ENCODE assay signal across 21 mouse cellular contexts in the genomic region with DNA sequence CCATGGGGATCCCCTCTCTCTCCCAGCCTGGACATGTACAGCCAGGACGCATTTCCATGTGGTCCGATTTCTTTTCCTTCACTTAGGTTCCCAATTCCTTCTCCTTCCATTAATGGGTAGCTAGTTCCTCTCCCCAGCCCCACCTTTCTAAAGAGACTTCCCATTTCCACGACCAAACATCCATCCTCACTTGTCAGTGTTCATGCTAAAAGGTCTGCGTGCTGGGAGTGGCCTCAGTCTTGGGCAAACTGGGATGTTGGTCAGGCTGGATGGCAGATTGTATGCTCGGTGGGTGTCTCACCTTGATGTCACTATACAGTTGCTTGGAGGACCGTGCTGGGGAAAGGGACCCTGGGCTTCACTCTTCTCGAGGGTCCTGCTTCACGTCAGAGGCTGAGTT. TPM values are rescaled to one million over a fixed set of nuclear protein-coding genes. Genes with fewer than 3 reads are reported as not detected.
DNase-seq lines count a peak whose midpoint lies in the region; ATAC-seq and TF ChIP-seq lines count a peak whose summit lies in the region.
"Had no signal": no experiment of that assay in that cellular context is flagged by ENCODE, and none has a peak within 500 bp of the region (broad histone marks: within the 10 kb centered on the region; RNA-seq: fewer than 3 reads in every experiment).

No protein-coding gene starts in this region.

- H3K27ac ChIP-seq in intestine, embryonic 14.5 days (ENCODE audit: low read depth) = no peak overlapping the region
- H3K27ac ChIP-seq in intestine, postnatal 0 days (ENCODE audit: low read depth, low read length) = no peak overlapping the region
- H3K27ac ChIP-seq: embryonic facial prominence, embryonic 13.5 days; embryonic facial prominence, embryonic 15.5 days; forebrain, embryonic 10.5 days; forebrain, embryonic 12.5 days had no signal

- H3K4me3 ChIP-seq in intestine, embryonic 14.5 days (ENCODE audit: low read depth, low read length) = no peak overlapping the region
- no peak overlapping the region for H3K4me3 ChIP-seq in intestine, postnatal 0 days (ENCODE audit: low read depth, low read length)
- H3K4me3 ChIP-seq: embryonic facial prominence, embryonic 13.5 days; embryonic facial prominence, embryonic 15.5 days; erythroblast, embryonic 14.5 days; forebrain, embryonic 10.5 days; forebrain, embryonic 12.5 days had no signal

- H3K9ac ChIP-seq in intestine, embryonic 14.5 days (ENCODE audit: low read length) = no peak overlapping the region
- no peak overlapping the region; the same call in 1 of the 2 replicates for H3K9ac ChIP-seq in intestine, postnatal 0 days (ENCODE audit: low read depth, low read length)
- H3K9ac ChIP-seq: embryonic facial prominence, embryonic 13.5 days; embryonic facial prominence, embryonic 15.5 days; forebrain, embryonic 12.5 days had no signal

- DNase-seq in intestine, embryonic 14.5 days (ENCODE audit: low spot score) = peak; percentile 42
- DNase-seq in right cerebral cortex, postnatal 25 days = peak; percentile 2
- no peak for DNase-seq in right cerebral cortex, adult 2 months (ENCODE audit: low spot score in 2 of 2)
- peak; percentile 6 for DNase-seq in thymus, postnatal 4 days
- DNase-seq in thymus, postnatal 25 days = no peak
- DNase-seq: adrenal gland, adult 2 months; adrenal gland, postnatal 10 days; adrenal gland, postnatal 25 days; cerebellum, adult 11 months; cerebellum, adult 18-20 months; cerebellum, adult 8-10 months; cerebellum, adult 9-11 months; cerebellum, postnatal 14 days; cerebellum, postnatal 36 days; embryo, embryonic 11 days had no signal

- H3K4me1 ChIP-seq in intestine, embryonic 14.5 days (replicated peaks; ENCODE audit: control insufficient read depth, insufficient read depth, low read length) = 0 out of 2 replicates have a peak, but pooled peaks cover 5% of the 10 kb centered on the region
- H3K4me1 ChIP-seq in intestine, postnatal 0 days (replicated peaks; ENCODE audit: control insufficient read depth, insufficient read depth, low read length) = no peaks in the 10 kb centered on the region
- H3K4me1 ChIP-seq: embryonic facial prominence, embryonic 15.5 days had no signal

- WGBS in intestine, embryonic 14.5 days = 91% methylated on average over 8 of the region's 8 CpGs
- 89% methylated on average over 8 of the region's 8 CpGs for WGBS in intestine, postnatal 0 days

- H3K36me3 ChIP-seq in intestine, embryonic 14.5 days (ENCODE audit: control insufficient read depth, insufficient read depth, low read length) = no peaks in the 10 kb centered on the region
- no peaks in the 10 kb centered on the region for H3K36me3 ChIP-seq in intestine, postnatal 0 days (ENCODE audit: control insufficient read depth, insufficient read depth)
- H3K36me3 ChIP-seq: embryonic facial prominence, embryonic 13.5 days; embryonic facial prominence, embryonic 15.5 days; forebrain, embryonic 10.5 days; forebrain, embryonic 12.5 days had no signal

- no peak for ATAC-seq in intestine, embryonic 14.5 days (replicated peaks; ENCODE audit: low FRiP score, low TSS enrichment, low read depth)
- ATAC-seq in intestine, postnatal 0 days = no peak

- H3K27me3 ChIP-seq in intestine, embryonic 14.5 days (replicated peaks; ENCODE audit: control insufficient read depth, insufficient read depth, low read length) = no peaks in the 10 kb centered on the region
- H3K27me3 ChIP-seq in intestine, postnatal 0 days (replicated peaks; ENCODE audit: control insufficient read depth, insufficient read depth, low read length) = no peaks in the 10 kb centered on the region
- H3K27me3 ChIP-seq: embryonic facial prominence, embryonic 13.5 days; embryonic facial prominence, embryonic 15.5 days; forebrain, embryonic 12.5 days had no signal

- TF ChIP-seq CTCF in intestine, postnatal 0 days (IDR thresholded peaks at IDR 0.05; ENCODE audit: low read depth) = no peak

- no peaks in the 10 kb centered on the region for H3K9me3 ChIP-seq in intestine, embryonic 14.5 days (ENCODE audit: control insufficient read depth, low read length)
- no peaks in the 10 kb centered on the region for H3K9me3 ChIP-seq in intestine, postnatal 0 days (ENCODE audit: control insufficient read depth)
- H3K9me3 ChIP-seq: embryonic facial prominence, embryonic 13.5 days; embryonic facial prominence, embryonic 15.5 days; forebrain, embryonic 10.5 days; forebrain, embryonic 12.5 days had no signal

- no peak overlapping the region for H3K4me2 ChIP-seq in intestine, embryonic 14.5 days (ENCODE audit: low read length)
- no peak overlapping the region for H3K4me2 ChIP-seq in intestine, postnatal 0 days (replicated peaks; ENCODE audit: low read depth)
- H3K4me2 ChIP-seq: embryonic facial prominence, embryonic 13.5 days; embryonic facial prominence, embryonic 15.5 days; forebrain, embryonic 12.5 days had no signal

RNA-seq across cellular contexts. Expression of a gene that starts 42.9 kb away (rescaled TPM):
- 20.5 and 20.8 TPM in 2 replicates for polyA plus RNA-seq in intestine, embryonic 14.5 days (2014; fragmentation: Nextera tagmentation; extraction: Ambion mirVana)
- 16.2 and 18.2 TPM in 2 replicates for polyA plus RNA-seq in intestine, postnatal 0 days (2015; fragmentation: Nextera tagmentation; extraction: Ambion mirVana)
- polyA plus RNA-seq: erythroblast, embryonic 14.5 days had no signal

Comparison
In these comparisons a context has a peak if more than half of its experiments do, and no peak if none do; other contexts are left out.
1. DNase-seq: peak in intestine, embryonic 14.5 days (single experiment), right cerebral cortex, postnatal 25 days (single experiment) and thymus, postnatal 4 days (single experiment); none in right cerebral cortex, adult 2 months (0 of 2) and thymus, postnatal 25 days (single experiment).